Mouse (Mus musculus): ENCODE results near the gene Rmi2. TPM values are rescaled to one million over a fixed set of nuclear protein-coding genes. Genes with fewer than 3 reads are reported as not detected.
A peak's percentile ranks its signal among the peaks of the same experiment; 100 is the strongest.

The Rmi2 gene
- polyA plus RNA-seq, 1 experiment = 0.29 TPM

- no peak overlapping the region for H3K27ac ChIP-seq (ENCODE audit: insufficient read depth, low read length)
- no peak for TF ChIP-seq POLR2A (IDR thresholded peaks at IDR 0.05; ENCODE audit: extremely low read depth, insufficient read depth, low read length)
- TF ChIP-seq CTCF (IDR thresholded peaks at IDR 0.05; ENCODE audit: extremely low read depth, insufficient read depth, low read length) = no peak
Observed at GRCm38 (mm10) chr16:10864833-10865591, 30.2 kb downstream of the Rmi2 start.

GRCm38 (mm10) chr16:10865592-10865987, 30.7 kb downstream of the Rmi2 start:
- no peak overlapping the region for H3K4me3 ChIP-seq (ENCODE audit: insufficient read depth, low read length)
- H3K4me1 ChIP-seq (ENCODE audit: control insufficient read depth, insufficient read depth, low read length) = no peaks in the 10 kb centered on the region
- TF ChIP-seq CTCF (IDR thresholded peaks at IDR 0.05; ENCODE audit: extremely low read depth, insufficient read depth, low read length) = no peak
- TF ChIP-seq POLR2A (IDR thresholded peaks at IDR 0.05; ENCODE audit: extremely low read depth, insufficient read depth, low read length) = no peak
- no peak overlapping the region for H3K27ac ChIP-seq (ENCODE audit: insufficient read depth, low read length)

More at GRCm38 (mm10) chr16:10864833-10865591, 30.2 kb downstream of the Rmi2 start:
- no peak overlapping the region for H3K4me3 ChIP-seq (ENCODE audit: insufficient read depth, low read length)
- no peaks in the 10 kb centered on the region for H3K4me1 ChIP-seq (ENCODE audit: control insufficient read depth, insufficient read depth, low read length)

DNA sequence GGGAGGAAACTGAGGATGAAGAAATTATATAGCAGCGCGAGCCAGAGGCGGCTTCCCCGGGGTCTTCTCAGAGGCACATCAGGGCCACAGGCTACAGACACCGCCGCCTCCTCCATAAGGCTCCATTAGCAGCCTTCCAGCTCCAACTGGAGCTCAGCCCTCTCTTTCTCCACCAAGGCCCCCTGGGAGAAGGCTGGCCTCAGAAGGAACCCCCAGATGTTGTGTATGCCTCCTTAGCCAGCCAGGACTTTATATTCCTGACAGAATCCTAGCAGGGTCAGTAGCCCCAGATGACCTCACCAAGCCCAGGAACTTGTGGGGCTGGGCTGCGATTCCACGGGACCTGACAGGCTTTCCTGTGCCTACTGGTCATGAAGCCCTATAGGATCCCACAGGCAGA, 32.0 kb downstream of the Rmi2 start:
- Histone ChIP-seq H3K4me3 (ENCODE audit: insufficient read depth, low read length) (no peak overlapping the region), H3K4me1 (ENCODE audit: control insufficient read depth, insufficient read depth, low read length) (no peaks in the 10 kb centered on the region), H3K27ac (ENCODE audit: insufficient read depth, low read length) (no peak overlapping the region)
- TF ChIP-seq POLR2A (IDR thresholded peaks at IDR 0.05; ENCODE audit: extremely low read depth, insufficient read depth, low read length) (no peak), CTCF (IDR thresholded peaks at IDR 0.05; ENCODE audit: extremely low read depth, insufficient read depth, low read length) (no peak)

DNA sequence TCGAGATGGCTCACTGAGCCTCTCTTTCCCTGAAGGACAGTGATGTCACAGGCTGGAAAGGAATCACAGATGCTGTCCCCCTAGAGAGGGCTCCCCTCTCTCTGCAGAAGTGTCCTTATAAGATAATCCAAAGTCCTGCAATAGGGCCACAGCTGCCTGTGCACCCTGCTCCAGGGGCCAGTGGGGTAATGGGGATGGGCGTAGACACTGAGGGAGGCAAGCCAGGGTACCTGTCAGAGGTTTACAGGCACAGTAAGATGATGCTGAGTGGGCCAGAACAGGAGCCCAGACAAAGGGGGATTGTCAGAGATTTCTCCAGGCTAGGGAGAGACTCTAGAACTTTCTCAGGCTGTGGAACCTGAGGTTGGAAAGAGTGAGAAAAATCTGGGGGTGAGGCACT, 32.6 kb downstream of the Rmi2 start:
- Histone ChIP-seq H3K4me1 (ENCODE audit: control insufficient read depth, insufficient read depth, low read length) (no peaks in the 10 kb centered on the region), H3K27ac (ENCODE audit: insufficient read depth, low read length) (no peak overlapping the region), H3K4me3 (ENCODE audit: insufficient read depth, low read length) (no peak overlapping the region)
- no peak for TF ChIP-seq CTCF (IDR thresholded peaks at IDR 0.05; ENCODE audit: extremely low read depth, insufficient read depth, low read length)
- no peak for TF ChIP-seq POLR2A (IDR thresholded peaks at IDR 0.05; ENCODE audit: extremely low read depth, insufficient read depth, low read length)

GRCm38 (mm10) chr16:10867904-10868440, 33.1 kb downstream of the Rmi2 start:
- TF ChIP-seq CTCF (IDR thresholded peaks at IDR 0.05; ENCODE audit: extremely low read depth, insufficient read depth, low read length) = peak; percentile 87
- no peak for TF ChIP-seq POLR2A (IDR thresholded peaks at IDR 0.05; ENCODE audit: extremely low read depth, insufficient read depth, low read length)
- no peaks in the 10 kb centered on the region for H3K4me1 ChIP-seq (ENCODE audit: control insufficient read depth, insufficient read depth, low read length)
- H3K4me3 ChIP-seq (ENCODE audit: insufficient read depth, low read length) = no peak overlapping the region
- no peak overlapping the region for H3K27ac ChIP-seq (ENCODE audit: insufficient read depth, low read length)

GRCm38 (mm10) chr16:10870969-10871368, 36.1 kb downstream of the Rmi2 start:
- no peak for TF ChIP-seq POLR2A (IDR thresholded peaks at IDR 0.05; ENCODE audit: extremely low read depth, insufficient read depth, low read length)
- no peak for TF ChIP-seq CTCF (IDR thresholded peaks at IDR 0.05; ENCODE audit: extremely low read depth, insufficient read depth, low read length)
- Histone ChIP-seq H3K4me1 (ENCODE audit: control insufficient read depth, insufficient read depth, low read length) (no peaks in the 10 kb centered on the region), H3K4me3 (ENCODE audit: insufficient read depth, low read length) (no peak overlapping the region), H3K27ac (ENCODE audit: insufficient read depth, low read length) (no peak overlapping the region)

- TF ChIP-seq CTCF (IDR thresholded peaks at IDR 0.05; ENCODE audit: extremely low read depth, insufficient read depth, low read length) (no peak), POLR2A (IDR thresholded peaks at IDR 0.05; ENCODE audit: extremely low read depth, insufficient read depth, low read length) (no peak)
- Histone ChIP-seq H3K27ac (ENCODE audit: insufficient read depth, low read length) (no peak overlapping the region), H3K4me3 (ENCODE audit: insufficient read depth, low read length) (no peak overlapping the region), H3K4me1 (ENCODE audit: control insufficient read depth, insufficient read depth, low read length) (no peaks in the 10 kb centered on the region)
Observed at GRCm38 (mm10) chr16:10872825-10873360, 38.0 kb downstream of the Rmi2 start.

DNA sequence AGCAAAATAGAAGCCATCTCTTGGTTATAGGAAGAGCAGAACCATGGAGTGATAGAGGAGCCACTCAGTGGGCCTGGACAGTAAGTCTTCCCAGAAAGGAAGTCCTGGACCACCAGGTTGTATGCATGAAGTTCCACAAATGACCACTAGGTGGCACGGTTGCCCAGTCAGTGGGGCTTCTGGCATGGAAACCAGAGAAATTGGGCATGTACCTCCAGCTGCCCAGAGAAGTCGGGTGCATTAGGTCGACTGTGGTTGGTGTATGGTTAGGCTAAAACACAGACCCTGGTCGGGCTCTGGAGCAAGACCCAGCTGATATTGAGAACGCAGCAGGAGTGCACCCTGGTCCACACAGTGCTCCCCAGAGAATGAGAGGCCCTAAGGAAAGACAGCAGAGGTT, 38.8 kb downstream of the Rmi2 start:
- TF ChIP-seq POLR2A (IDR thresholded peaks at IDR 0.05; ENCODE audit: extremely low read depth, insufficient read depth, low read length) (no peak), CTCF (IDR thresholded peaks at IDR 0.05; ENCODE audit: extremely low read depth, insufficient read depth, low read length) (peak; percentile 99)
- H3K27ac ChIP-seq (ENCODE audit: insufficient read depth, low read length) = no peak overlapping the region
- no peaks in the 10 kb centered on the region for H3K4me1 ChIP-seq (ENCODE audit: control insufficient read depth, insufficient read depth, low read length)
- H3K4me3 ChIP-seq (ENCODE audit: insufficient read depth, low read length) = no peak overlapping the region

DNA sequence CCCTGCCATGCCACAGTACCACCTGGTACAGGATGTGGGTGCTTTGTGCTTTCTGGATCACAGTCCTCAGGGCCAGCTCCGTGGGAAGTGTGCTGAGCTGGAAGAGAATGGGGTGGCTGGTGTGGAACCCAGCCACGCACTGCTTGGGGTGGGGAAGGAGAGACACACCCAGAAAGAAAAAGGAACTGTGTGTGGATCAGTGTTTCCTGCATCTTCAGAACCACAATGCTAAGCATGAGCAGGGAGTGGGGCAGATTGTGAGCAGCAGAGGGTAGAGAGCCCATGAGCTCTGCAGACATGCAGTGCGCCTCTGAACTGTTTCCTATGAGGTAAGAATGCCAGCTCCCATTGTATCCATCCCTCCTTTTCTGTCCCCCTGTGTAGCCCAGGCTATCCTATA, 43.4 kb downstream of the Rmi2 start:
- TF ChIP-seq CTCF (IDR thresholded peaks at IDR 0.05; ENCODE audit: extremely low read depth, insufficient read depth, low read length) (no peak), POLR2A (IDR thresholded peaks at IDR 0.05; ENCODE audit: extremely low read depth, insufficient read depth, low read length) (no peak)
- H3K27ac ChIP-seq (ENCODE audit: insufficient read depth, low read length) = no peak overlapping the region
- H3K4me1 ChIP-seq (ENCODE audit: control insufficient read depth, insufficient read depth, low read length) = no peaks in the 10 kb centered on the region
- H3K4me3 ChIP-seq (ENCODE audit: insufficient read depth, low read length) = no peak overlapping the region

DNA sequence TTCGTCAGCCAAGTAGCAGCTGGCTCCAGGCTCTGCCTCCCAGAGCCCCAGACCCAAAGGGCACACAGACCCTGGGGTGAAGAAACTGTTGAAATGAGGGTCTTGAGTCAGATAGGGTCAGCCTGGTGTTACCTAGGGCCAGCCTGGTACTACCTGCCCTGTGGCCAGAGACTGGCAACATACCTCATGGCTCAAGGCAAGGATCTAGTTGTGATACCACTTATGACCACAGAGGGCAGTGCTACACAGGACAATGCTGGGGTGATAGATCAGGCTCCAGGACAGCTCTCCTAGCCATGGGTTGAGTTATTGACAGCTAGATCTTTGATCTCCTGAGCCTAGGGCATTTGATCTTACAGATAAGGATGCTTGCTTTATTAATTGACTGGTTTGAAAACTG, 44.6 kb downstream of the Rmi2 start:
- Histone ChIP-seq H3K4me1 (ENCODE audit: control insufficient read depth, insufficient read depth, low read length) (no peaks in the 10 kb centered on the region), H3K4me3 (ENCODE audit: insufficient read depth, low read length) (no peak overlapping the region), H3K27ac (ENCODE audit: insufficient read depth, low read length) (no peak overlapping the region)
- TF ChIP-seq CTCF (IDR thresholded peaks at IDR 0.05; ENCODE audit: extremely low read depth, insufficient read depth, low read length) (peak; percentile 96), POLR2A (IDR thresholded peaks at IDR 0.05; ENCODE audit: extremely low read depth, insufficient read depth, low read length) (no peak)
